Mouse (Mus musculus): ENCODE measurements around the gene Eps8l3.
A peak's percentile ranks its signal among the peaks of the same experiment; 100 is the strongest.

DNA sequence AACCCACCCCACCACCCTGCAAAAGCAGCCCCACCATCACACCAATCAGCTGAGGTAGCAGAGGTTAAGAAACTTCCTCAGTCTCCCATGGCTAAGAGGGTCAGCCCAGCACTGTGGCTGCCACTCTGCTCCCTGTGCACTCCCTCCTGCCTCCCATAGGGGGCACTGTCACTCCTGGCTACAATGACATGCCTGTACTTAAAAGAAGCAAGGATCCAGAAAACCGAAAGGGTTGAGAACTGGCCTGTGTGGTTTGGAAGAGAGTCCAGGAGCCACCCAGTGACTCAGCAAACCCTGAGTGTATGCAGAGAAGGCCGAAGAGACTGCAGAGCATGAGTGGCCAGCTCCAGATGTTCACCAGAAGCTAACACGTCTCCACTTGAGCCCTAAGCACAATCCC is 62.4 kb downstream of the Eps8l3 start:
- TF ChIP-seq CTCF (IDR thresholded peaks at IDR 0.05; ENCODE audit: low read depth, low read length) (peak; percentile 76), POLR2A (IDR thresholded peaks at IDR 0.05; ENCODE audit: borderline replicate concordance, low read depth, low read length) (no peak)

Measured in bone marrow macrophage, adult 2 months (primary cell).